Mouse (Mus musculus) small intestine, adult 2 months (tissue): ENCODE measurements around the gene Gm13275.
"Not testable (repeated sequence)": the region's sequence is repeated elsewhere in the genome, so short reads cannot be mapped to it uniquely, and the experiment has no call there.

Experiments used
- CTCF ChIP-seq: fragments of 200-500 bp; IDR thresholded peaks from 2 replicates; pipeline ENCODE4 v1.5.1; 2012; ENCODE audit warnings: low read depth, mild to moderate bottlenecking, control low read depth, inconsistent platforms, low read length, moderate library complexity, mixed read lengths; ENCODE audit not compliant: insufficient replicate concordance, insufficient read length; ENCODE audit errors: extremely low read depth
- POLR2A ChIP-seq: fragments of 200-500 bp; IDR thresholded peaks from 2 replicates; pipeline ENCODE4 v1.6.1; 2012; ENCODE audit warnings: low read depth, mild to moderate bottlenecking, control low read depth, inconsistent platforms, low read length, moderate library complexity

DNA sequence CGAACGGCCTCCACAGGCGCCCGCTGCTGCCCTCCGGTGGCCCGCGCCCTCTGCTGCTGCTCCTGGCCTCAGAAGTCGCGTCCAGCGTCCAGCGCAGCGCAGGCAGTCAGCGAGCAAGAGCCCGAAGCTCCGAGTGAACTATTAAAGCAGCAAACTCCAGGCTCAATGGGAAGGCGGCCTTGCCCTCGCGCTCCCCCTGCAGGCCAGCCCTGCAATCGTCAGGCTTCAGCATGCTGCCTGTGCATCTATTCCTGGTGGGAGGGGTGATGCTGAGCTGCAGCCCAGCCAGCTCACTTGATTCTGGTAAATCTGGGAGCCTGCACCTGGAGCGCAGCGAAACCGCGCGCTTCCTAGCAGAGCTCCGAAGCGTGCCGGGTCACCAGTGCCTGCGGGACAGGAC is 5.9 kb upstream of the Gm13275 start, which contains the start of gene Gm13277:
- TF ChIP-seq CTCF, POLR2A: not testable (repeated sequence)
